In the genomic region with DNA sequence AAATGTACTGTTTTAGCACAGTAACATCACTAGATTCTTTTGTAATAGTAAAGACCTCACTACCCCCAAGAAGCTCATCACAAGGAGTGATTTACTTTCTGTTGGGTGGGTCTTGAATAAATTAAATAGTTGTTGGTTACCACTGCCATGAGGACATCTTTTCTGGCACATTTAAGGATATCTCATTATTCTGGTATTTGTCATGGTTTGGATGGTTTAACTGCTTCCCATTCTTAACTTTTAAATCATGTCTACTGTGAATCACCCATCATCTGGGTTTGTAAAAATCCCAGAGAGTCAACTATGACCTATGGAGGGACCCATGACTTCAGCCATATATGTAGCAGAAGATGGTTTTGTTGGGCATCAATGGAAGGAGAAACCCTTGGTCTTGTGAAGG, we compare ENCODE assay signal across 25 mouse cellular contexts.
DNase-seq lines count a peak whose midpoint lies in the region; ATAC-seq and TF ChIP-seq lines count a peak whose summit lies in the region.
"Had no signal": no experiment of that assay in that cellular context is flagged by ENCODE, and none has a peak within 500 bp of the region (broad histone marks: within the 10 kb centered on the region; RNA-seq: fewer than 3 reads in every experiment).

No protein-coding gene starts in this region.

- DNase-seq in 3T3-L1 (ENCODE audit: low read depth, low spot score) = peak; percentile 55
- DNase-seq in Muller cell, postnatal 12 days (ENCODE audit: inconsistent ontology term) = peak; percentile 60
- no peak for DNase-seq in cerebellum, postnatal 10 days
- no peak for DNase-seq in heart, adult 8-10 months (ENCODE audit: low spot score)
- DNase-seq: adrenal gland, adult 8-10 months; adrenal gland, postnatal 14 days; adrenal gland, postnatal 36 days; cerebellum, adult 11-12 months; cerebellum, adult 2 months; cerebellum, adult 9-10 months; cerebellum, postnatal 14 days; cerebellum, postnatal 36 days; embryo, embryonic 11 days; forebrain, postnatal 0 days had no signal

- no peak overlapping the region for H3K4me2 ChIP-seq in midbrain, embryonic 15.5 days
- H3K4me2 ChIP-seq: embryonic facial prominence, embryonic 13.5 days; embryonic facial prominence, embryonic 15.5 days; forebrain, embryonic 13.5 days; forebrain, embryonic 15.5 days had no signal

- TF ChIP-seq POLR2A in embryonic fibroblast, embryonic 13.5 days (IDR thresholded peaks at IDR 0.05; ENCODE audit: low read depth, low read length) = no peak

- no peak for ATAC-seq in midbrain, embryonic 15.5 days (replicated peaks)
- ATAC-seq in monocyte, adult 5-6 weeks (replicated peaks; ENCODE audit: insufficient number of reproducible peaks, low FRiP score, low TSS enrichment, poor library complexity, severe bottlenecking) = no peak
- ATAC-seq: activated CD4-positive, CD25-positive, alpha-beta regulatory T cell, adult 4 months; CD4-positive, CD25-positive, alpha-beta regulatory T cell, adult 4 months; forebrain, embryonic 13.5 days; forebrain, embryonic 15.5 days; forebrain, postnatal 0 days had no signal

- H3K9me3 ChIP-seq in midbrain, embryonic 15.5 days = no peaks in the 10 kb centered on the region
- H3K9me3 ChIP-seq: embryonic facial prominence, embryonic 15.5 days; forebrain, embryonic 15.5 days had no signal

- H3K27me3 ChIP-seq in midbrain, embryonic 15.5 days (replicated peaks) = no peaks in the 10 kb centered on the region
- H3K27me3 ChIP-seq: CH12.LX; embryonic facial prominence, embryonic 13.5 days; embryonic facial prominence, embryonic 15.5 days; forebrain, embryonic 13.5 days; forebrain, embryonic 15.5 days had no signal

- H3K27ac ChIP-seq in embryonic fibroblast, embryonic 13.5 days (ENCODE audit: insufficient read depth, low read length) = peak overlapping the region; percentile 51; the same call in 1 of the 2 replicates
- H3K27ac ChIP-seq in midbrain, embryonic 15.5 days = no peak overlapping the region
- H3K27ac ChIP-seq: embryonic facial prominence, embryonic 13.5 days; embryonic facial prominence, embryonic 15.5 days; forebrain, embryonic 13.5 days; forebrain, embryonic 15.5 days had no signal

- H3K4me3 ChIP-seq in embryonic fibroblast, embryonic 13.5 days (ENCODE audit: insufficient read depth, low read length) = no peak overlapping the region
- H3K4me3 ChIP-seq in midbrain, embryonic 15.5 days = no peak overlapping the region
- H3K4me3 ChIP-seq: embryonic facial prominence, embryonic 13.5 days; embryonic facial prominence, embryonic 15.5 days; forebrain, embryonic 13.5 days; forebrain, embryonic 15.5 days had no signal

- H3K9ac ChIP-seq in midbrain, embryonic 15.5 days = no peak overlapping the region
- H3K9ac ChIP-seq: embryonic facial prominence, embryonic 13.5 days; embryonic facial prominence, embryonic 15.5 days; forebrain, embryonic 13.5 days; forebrain, embryonic 15.5 days; forebrain, postnatal 0 days had no signal

- TF ChIP-seq CTCF in embryonic fibroblast, embryonic 13.5 days (IDR thresholded peaks at IDR 0.05; ENCODE audit: borderline replicate concordance, insufficient read depth, low read length) = no peak

- peaks cover 5% of the 10 kb centered on the region; the same call in 1 of the 2 replicates for H3K4me1 ChIP-seq in embryonic fibroblast, embryonic 13.5 days (ENCODE audit: control insufficient read depth, insufficient read depth, low read length)
- H3K4me1 ChIP-seq in midbrain, embryonic 15.5 days = no peaks in the 10 kb centered on the region
- H3K4me1 ChIP-seq: embryonic facial prominence, embryonic 13.5 days; embryonic facial prominence, embryonic 15.5 days; forebrain, embryonic 13.5 days; forebrain, embryonic 15.5 days had no signal

- H3K36me3 ChIP-seq in midbrain, embryonic 15.5 days (replicated peaks) = no peaks in the 10 kb centered on the region
- H3K36me3 ChIP-seq: embryonic facial prominence, embryonic 13.5 days; embryonic facial prominence, embryonic 15.5 days; forebrain, embryonic 15.5 days; G1E had no signal

Comparison
In these comparisons a context has a peak if more than half of its experiments do, and no peak if none do; other contexts are left out.
1. DNase-seq: peak in 3T3-L1 (single experiment) and Muller cell, postnatal 12 days (single experiment); none in cerebellum, postnatal 10 days (0 of 2) and heart, adult 8-10 months (single experiment).